Mouse (Mus musculus) mouse embryonic stem cell (cell line): ENCODE results near the gene Hspa1a.

Experiments
- in situ Hi-C, 2 experiments: fragments of 300-500 bp; cut with MboI; formaldehyde crosslinking; loops; 1 replicate in 1 of 2; 3 replicates in 1 of 2; pipeline ENCODE4 v1.14.3; 2019 to 2020; ENCODE audit warnings: low sequenced_read_pairs in 2 of 2, low pct_unique_long_range_greater_than_20kb in 1 of 2, mixed read lengths in 1 of 2; ENCODE audit not compliant: unreplicated experiment in 1 of 2

The Hspa1a gene

DNA sequence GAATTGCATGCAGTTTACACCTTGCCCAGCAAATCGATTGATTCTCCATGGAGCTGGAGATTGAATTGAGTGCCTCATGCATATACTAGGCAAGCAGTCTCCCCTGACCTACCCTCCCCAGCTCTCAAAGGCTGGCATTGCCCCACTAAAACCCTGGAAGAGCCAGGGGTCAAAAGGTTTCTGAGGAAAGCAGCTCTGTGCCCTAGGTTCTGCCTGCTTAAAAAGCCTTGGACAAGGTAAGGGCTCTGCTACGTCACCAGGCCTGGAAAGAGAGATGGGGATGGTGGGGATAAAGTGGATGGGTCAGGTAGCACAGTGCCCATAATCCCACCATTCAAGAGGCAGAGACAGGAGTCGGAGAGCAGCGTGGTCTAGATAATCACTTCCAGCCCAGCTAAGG lies 17.1 kb downstream of the Hspa1a start:
- in situ Hi-C loops: no loop called here

DNA sequence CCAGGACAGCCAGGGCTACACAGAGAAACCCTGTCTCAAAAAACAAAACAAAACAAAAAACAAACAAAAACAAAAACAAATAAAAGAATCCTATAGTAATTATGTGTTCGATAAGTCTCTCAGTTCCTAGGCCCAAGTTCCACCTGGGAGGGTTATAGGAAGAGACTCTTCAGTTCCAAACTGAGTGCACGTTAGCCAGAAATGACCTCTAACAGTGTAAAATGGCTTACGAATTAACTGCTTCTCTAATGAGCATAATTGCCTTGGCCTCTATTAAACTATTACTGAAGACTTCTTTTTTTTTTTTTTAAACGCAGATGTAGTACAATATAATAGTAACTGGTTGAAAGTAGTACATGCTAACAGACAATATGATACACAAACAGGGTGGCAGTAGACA lies 18.1 kb downstream of the Hspa1a start:
- in situ Hi-C loops: no loop called here

DNA sequence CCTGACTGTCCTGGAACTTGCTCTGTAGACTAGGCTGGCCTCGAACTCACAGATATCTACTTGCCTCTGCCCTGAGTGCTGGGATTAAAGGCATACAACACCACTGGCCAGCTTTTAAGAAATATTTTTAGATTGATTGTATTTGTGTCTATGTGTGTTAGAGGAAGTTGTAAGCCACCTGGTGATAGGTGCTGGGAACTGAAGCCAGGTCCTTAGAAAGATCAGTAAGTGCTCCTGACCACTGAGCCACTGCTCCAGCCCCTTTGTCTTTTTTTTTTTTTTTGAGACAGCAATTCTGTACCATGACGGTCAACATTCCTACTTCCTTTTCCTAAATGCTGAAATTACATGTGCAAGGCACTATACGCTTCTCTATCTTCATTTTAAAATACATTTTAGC lies 18.7 kb downstream of the Hspa1a start:
- in situ Hi-C loops: no loop called here

DNA sequence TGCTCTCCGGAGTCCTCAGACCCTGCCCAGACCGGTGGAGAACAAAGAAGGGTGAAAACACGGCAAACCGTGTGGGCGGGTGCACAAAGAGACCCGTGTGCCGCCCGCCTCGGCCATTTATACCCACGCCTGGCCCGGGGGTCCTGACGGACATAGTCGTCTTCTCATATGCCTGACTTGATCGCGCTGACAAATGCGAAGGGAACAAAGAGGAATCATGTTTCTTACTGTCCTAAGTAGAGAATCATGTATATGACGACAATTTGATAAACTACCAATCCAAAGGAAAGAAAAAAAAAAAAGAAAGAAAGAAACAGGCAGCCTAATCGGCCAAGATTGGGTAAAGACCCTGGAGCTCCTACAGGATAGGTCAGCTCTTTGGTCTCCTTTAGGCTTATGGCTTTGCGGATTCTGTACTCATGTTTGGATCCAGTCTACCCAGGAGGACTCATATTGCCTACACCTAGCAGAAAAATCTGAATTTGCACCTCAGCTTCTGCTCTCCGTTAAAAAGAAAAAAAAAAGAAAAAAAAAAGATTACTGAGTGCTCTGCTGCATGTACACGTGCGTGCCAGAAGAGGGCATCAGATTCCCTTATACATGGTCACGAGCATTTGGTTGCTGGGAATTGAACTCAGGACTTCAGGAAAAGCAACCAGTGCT lies 19.4 kb downstream of the Hspa1a start:
- in situ Hi-C loops: no loop called here

DNA sequence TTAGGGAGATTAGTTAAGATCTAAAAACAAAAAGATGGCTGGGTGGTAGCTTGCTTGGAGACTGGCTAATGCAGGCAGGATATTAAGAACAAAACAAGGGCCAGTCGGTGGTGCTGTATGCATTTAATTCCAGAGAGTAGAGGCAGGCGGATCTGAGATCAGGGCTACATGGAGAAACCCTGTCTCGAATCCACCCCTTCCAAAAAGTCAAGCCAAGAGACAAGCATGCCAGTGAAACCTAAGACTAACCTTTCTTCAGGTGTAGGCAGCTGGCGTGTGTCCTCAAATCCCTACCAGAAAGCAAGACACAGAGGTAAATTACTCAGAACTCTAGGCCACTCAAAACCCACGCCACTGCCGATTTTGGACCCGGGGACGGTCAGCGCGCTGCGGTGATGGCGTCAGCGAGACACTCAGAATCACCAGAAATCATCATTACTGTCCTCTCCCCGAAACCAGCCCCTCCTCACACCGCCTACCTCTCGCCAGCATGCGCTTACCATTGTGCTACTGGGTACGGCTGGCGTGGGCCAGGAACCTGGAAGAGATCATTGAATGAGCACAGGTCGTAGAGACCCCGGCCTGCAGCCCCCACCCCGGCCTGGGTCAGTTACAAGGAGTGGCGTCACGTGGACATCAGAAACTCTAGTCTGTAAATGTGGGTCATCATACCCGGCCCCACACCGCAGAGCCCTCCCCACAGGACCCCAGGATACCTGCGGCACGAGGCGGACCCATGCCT lies 20.1 kb downstream of the Hspa1a start:
- in situ Hi-C loops: no loop called here

DNA sequence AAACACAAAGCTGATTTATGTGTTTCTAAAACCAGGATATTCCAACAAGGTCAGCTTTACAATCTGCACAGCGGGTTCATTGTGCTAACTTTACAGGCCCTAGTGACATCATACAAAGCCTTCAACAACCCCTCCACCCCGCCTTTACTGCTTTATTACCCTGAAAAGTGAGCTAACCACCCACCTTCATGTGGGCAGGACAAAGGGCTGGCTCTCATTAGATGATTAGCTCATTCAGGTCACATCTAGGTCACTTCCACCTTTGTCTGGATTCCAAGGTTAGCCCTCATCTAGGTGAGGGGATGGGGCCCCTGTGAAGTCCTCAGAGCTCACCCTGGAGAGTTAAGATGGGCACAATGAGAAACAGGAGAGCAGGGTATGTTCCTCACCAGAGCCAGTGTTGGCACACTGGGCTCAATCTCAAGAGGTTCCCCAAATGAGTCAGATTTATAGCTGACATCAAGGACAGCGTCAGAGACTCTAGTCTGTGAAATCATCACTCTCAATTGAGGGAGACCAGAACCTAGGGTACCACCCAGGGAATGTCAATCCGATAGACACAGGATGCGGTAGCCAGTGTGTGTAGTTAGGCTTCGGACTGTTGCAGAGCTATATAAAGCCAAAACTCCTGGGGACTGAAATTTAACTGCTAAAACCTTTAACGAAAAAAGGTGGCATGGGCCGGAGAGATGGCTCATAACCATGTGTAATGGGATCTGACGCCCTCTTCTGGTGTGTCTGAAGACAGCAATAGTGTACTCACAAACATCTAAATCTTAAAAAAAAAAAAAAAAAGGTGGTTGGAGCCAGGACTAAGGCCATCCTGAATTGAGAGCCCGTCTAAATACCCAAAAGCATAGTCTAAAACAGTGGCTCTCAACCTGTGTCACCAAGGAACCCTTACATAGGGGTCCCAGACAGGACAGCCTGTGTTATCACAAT lies 21.2 kb downstream of the Hspa1a start:
- in situ Hi-C loops: no loop called here

DNA sequence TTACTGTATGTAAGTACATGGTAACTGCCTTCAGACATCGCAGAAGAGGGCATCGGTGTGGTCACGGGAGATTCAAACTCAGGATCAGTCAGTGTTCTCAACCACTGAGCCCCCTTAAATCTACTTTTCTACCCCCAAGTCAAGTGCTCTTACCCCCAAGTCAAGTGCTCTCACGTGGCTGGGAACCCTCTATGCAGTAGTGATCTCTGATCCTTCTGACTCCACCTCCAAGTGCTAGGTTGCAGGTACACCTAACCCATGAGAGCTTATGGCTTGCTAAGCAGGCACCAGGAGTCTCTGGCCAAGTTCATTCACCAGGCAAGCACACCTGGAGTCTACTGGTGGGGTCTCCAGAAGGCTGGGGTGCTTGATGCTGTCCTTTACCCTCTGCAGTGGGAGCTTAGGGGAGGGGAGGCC lies 22.4 kb downstream of the Hspa1a start:
- in situ Hi-C loops: loop anchor here in 1 of 2 experiments (10.0 to 25.0 kb wide), 2 partner anchors 237 to 305 kb away; partner anchors contain the start of genes Atf6b and Fkbpl

DNA sequence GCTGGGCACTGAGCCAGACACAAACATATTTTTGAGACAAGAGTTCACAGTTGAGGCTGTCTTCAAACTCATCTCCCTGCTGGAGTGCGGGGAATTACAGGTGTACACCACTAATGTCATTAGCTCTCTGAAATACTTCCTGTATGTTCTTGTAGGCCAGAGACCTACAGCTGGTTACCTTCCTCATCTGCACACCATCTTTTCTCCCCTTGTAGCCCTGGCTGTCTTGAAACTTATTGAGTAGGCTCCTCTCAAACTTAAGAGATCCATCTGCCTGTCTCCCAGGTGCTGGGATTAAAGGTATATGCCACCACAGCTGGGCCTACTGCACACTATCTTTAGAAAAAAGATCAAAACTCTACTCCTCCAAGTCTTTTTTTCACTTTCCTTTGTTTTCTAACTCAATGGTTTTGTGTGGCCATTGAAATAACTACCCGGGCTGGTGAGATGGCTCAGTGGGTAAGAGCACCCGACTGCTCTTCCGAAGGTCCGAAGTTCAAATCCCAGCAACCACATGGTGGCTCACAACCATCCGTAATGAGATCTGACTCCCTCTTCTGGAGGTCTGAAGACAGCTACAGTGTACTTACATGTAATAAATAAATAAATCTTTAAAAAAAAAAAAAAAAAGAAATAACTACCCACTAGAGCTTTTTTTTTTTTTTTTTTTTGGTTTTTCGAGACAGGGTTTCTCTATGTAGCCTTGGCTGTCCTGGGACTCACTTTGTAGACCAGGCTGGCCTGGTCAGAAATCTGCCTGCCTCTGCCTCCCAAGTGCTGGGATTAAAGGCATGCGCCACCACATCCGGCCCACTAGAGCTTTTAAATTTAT lies 23.0 kb downstream of the Hspa1a start:
- in situ Hi-C loops: loop anchor here in 1 of 2 experiments (10.0 to 25.0 kb wide), 2 partner anchors 237 to 304 kb away; partner anchors contain the start of genes Atf6b and Fkbpl

DNA sequence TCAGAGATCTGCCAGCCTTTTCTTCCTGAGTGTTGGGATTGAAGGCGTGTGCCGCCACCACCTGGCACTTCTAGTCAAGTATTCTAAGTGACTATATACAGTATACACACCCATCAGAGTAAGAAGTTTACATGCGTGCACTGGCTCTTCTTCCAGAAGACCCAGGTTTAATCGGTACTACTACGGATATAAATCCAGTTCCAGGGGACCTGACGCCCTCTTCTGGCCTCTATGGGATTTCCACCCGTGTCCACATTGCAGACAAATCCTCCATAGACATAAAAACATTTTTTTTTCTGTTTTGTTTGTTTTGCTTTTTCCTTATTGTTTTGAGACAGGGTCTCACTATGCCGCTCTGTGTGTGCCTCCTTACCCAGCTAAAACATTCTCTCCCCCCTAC lies 24.4 kb downstream of the Hspa1a start:
- in situ Hi-C loops: loop anchor here in 1 of 2 experiments (10.0 to 25.0 kb wide), 2 partner anchors 235 to 303 kb away; partner anchors contain the start of genes Atf6b and Fkbpl

DNA sequence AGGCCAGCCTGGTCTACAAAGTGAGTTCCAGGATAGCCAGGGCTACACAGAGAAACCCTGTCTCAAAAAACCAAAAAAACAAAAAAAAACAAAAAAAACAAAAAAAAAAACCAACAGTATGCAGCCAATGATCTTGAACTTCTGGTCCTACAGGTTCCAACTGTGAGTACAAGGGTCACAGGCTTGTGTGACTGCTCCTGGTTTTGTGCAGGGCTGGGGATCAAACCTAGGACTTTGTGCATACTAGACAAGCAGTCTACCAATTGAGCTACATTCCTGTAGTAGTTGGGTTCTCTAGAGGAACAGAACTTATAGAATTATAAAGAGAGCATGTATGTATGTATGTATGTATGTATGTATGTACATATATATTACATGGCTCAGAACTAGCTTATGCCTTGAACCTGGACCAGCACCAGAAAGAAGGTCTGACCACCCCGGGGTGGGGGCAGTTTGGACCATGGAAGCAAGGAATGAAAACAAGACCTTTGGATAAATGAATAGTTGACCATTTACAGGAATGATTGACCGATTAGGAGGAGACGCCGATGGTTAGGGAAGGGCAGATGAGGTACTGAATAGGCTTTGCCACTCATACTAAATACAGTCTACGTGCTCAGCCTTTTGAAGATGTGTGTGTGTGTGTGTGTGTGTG lies 25.3 kb downstream of the Hspa1a start:
- in situ Hi-C loops: loop anchor here in 1 of 2 experiments (10.0 to 25.0 kb wide), 2 partner anchors 234 to 302 kb away; partner anchors contain the start of genes Atf6b and Fkbpl

DNA sequence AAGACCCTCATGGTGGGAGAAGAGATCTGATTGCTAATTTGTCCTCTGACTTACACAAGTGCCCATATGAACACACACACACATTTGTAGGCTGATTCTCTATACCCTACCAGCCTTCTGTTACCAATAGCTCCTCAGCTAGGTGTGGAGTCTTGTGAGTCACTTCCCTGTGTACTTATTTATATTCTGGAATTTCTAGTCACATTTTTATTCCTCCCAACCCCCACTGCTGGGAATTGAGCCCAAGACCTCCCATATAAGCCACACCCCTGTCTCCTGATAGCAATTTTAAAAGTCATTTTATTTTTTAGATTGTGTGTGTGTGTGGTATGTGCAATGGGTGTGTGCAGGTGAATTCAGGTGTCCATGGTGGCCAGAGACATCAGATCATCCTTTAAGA lies 27.6 kb downstream of the Hspa1a start:
- in situ Hi-C loops: loop anchor here in 1 of 2 experiments (5.0 to 25.0 kb wide), 3 partner anchors 87 to 300 kb away; partner anchors contain the start of genes Atf6b and Fkbpl

DNA sequence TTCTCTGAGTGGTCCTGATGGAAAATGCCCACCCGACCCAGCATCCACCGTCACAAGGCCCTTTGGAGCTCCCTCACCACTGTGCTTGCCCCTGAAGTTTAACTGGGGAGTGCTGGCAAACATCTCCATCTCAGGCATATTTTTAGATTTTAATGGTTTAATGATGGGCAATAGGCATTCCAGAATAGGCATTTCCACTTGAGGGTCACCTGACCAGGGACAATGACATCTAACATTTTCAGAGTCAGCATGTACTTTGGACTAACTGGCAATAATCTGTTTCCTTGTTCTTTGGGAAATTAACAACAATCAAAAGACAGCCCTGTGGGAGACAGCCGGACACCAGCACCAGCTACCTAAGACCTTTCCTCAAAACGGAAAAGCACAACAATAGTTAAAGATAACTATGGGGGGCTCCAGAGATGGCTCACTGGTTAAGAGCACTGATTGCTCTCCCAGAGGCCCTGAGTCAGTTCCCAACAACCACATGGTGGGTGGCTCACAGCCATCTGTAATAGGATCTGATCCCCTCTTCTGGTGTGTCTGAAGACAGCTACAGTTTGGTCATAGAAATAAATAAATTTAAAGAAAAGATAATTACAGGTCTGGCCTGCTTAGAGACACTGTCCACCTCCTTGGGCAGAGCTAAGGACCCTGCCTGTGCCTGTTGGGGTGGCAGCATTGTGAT lies 28.7 kb downstream of the Hspa1a start:
- in situ Hi-C loops: loop anchor here in 1 of 2 experiments (5.0 to 25.0 kb wide), 3 partner anchors 86 to 298 kb away; partner anchors contain the start of genes Atf6b and Fkbpl

DNA sequence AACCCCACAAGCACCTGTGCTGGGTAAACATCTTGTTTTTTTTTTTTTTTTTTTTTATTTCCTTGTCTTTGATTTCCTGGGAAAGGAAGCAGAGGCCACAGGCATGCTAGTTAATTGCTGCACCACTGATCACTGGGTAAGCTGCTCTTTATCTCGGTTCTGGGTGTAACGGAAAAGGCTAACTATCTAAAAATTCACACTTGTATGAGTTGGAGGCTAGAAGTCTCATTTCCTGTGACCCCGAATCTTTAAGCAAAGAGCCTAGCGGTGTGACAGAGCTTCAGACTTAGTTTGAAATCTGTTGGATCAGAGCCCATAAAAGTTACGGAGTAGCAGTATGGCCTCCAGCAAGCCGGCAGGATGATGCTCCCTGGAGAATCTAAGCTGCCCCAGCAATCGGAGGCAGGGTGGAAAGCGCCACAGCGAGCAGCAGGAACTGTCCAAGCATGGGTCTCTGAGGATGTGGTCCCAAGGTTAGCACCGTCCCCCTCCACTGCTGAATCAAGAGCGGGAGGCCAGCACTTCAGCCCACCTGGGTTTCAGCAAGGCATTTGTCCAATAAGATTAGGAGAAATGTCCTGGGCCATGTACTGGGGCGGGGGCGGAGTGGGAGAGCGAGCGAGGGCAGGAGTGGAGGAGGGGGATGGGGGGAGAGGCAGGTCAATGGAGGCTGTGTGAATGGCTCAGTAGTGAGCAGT lies 30.5 kb downstream of the Hspa1a start:
- in situ Hi-C loops: loop anchor here in 1 of 2 experiments (5.0 to 25.0 kb wide), 3 partner anchors 84 to 297 kb away; partner anchors contain the start of genes Atf6b and Fkbpl

DNA sequence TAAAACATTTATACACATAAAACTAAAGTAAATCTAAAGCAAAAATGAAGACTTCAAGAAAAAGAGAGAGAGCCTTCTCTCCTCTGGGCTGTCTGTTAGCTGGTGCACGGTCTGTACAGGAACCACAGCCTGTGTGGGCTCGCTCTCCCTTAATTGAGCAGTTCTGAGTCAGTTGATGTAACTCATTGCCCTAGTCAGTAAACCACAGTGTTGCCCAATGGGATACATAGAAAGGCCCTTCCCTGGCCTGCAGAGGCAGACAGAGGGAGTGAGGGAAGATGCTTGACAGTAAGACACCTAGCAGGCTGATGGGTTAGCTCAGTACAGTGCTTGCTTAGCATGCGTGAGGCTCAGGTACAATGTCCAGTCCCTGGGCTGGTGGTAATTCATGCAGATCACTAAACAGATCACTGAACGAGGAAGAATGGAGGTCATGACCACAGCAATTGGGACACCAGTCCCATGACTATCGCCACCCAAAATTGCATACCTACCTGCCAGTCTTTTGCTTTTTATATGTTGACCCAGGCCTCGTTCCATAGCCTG lies 33.9 kb downstream of the Hspa1a start:
- in situ Hi-C loops: loop anchor here in 1 of 2 experiments (25.0 kb wide), 1 partner anchor 226 kb away; no protein-coding TSS in a partner anchor

DNA sequence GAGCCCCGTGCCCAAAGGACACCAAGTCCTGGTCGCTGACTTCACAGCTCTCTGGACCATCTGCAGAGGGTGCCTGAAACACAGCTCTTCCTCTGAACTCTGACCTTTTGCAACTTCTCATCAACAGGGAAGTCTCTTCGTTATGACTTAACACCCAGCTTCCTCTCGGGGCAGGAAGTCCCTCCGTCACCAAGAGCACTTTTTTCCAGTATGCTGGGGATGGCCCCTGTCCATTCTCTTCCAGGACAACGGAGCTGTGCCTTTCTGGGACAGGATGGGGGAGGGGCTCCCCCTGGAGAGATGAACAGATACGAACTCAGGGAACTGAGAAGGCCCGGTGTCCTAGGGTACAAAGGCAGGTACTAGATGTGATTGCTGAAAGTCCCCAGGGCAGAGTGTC lies 37.1 kb downstream of the Hspa1a start:
- in situ Hi-C loops: loop anchor here in 1 of 2 experiments (25.0 kb wide), 1 partner anchor 223 kb away; no protein-coding TSS in a partner anchor
